26 mouse cellular contexts compared by ENCODE assay signal in genomic region chr1:34110862-34111261, GRCm38 (mm10).
DNase-seq lines count a peak whose midpoint lies in the region; ATAC-seq and TF ChIP-seq lines count a peak whose summit lies in the region.
"Had no signal": no experiment of that assay in that cellular context is flagged by ENCODE, and none has a peak within 500 bp of the region (broad histone marks: within the 10 kb centered on the region; RNA-seq: fewer than 3 reads in every experiment).

No protein-coding gene starts in this region.

- no peak overlapping the region for H3K27ac ChIP-seq in heart, embryonic 12.5 days (ENCODE audit: poor library complexity, severe bottlenecking)
- H3K27ac ChIP-seq in midbrain, embryonic 10.5 days (replicated peaks), result peak overlapping the region; percentile 23; the same call in 1 of the 2 replicates
- no peak overlapping the region for H3K27ac ChIP-seq in midbrain, embryonic 13.5 days
- H3K27ac ChIP-seq in stomach, postnatal 0 days (replicated peaks), result no peak overlapping the region
- H3K27ac ChIP-seq: forebrain, embryonic 15.5 days; hindbrain, postnatal 0 days; limb, embryonic 13.5 days; liver, embryonic 12.5 days had no signal

- H3K27me3 ChIP-seq in heart, embryonic 12.5 days (replicated peaks), result no peaks in the 10 kb centered on the region
- no peaks in the 10 kb centered on the region for H3K27me3 ChIP-seq in midbrain, embryonic 10.5 days (ENCODE audit: low read depth, poor library complexity, severe bottlenecking)
- no peaks in the 10 kb centered on the region for H3K27me3 ChIP-seq in midbrain, embryonic 13.5 days
- no peaks in the 10 kb centered on the region for H3K27me3 ChIP-seq in stomach, postnatal 0 days (ENCODE audit: control insufficient read depth, insufficient read depth, low read length)
- H3K27me3 ChIP-seq: forebrain, embryonic 15.5 days; limb, embryonic 13.5 days; liver, embryonic 12.5 days; Patski had no signal

- H3K4me3 ChIP-seq in heart, embryonic 12.5 days, result no peak overlapping the region
- no peak overlapping the region for H3K4me3 ChIP-seq in midbrain, embryonic 10.5 days
- H3K4me3 ChIP-seq in midbrain, embryonic 13.5 days (replicated peaks), result no peak overlapping the region
- H3K4me3 ChIP-seq in stomach, postnatal 0 days (ENCODE audit: low read depth, low read length), result no peak overlapping the region
- H3K4me3 ChIP-seq: erythroblast, embryonic 14.5 days; forebrain, embryonic 15.5 days; limb, embryonic 13.5 days; liver, embryonic 12.5 days had no signal

- ATAC-seq in heart, embryonic 12.5 days (ENCODE audit: insufficient number of reproducible peaks, low FRiP score), result peak; percentile 25; the same call in 1 of the 2 replicates
- no peak for ATAC-seq in midbrain, embryonic 13.5 days
- peak; percentile 54; the same call in 1 of the 2 replicates for ATAC-seq in stomach, postnatal 0 days (ENCODE audit: low FRiP score, low TSS enrichment)
- ATAC-seq: forebrain, embryonic 15.5 days; hindbrain, postnatal 0 days; liver, embryonic 12.5 days; Patski had no signal

- no peak for DNase-seq in heart, adult 9 months (ENCODE audit: low spot score in 2 of 2)
- no peak for DNase-seq in midbrain, embryonic 10.5 days (ENCODE audit: low spot score)
- peak; percentile 28 for DNase-seq in R1 (ENCODE audit: low read depth, low spot score)
- DNase-seq in stomach, postnatal 0 days (ENCODE audit: low spot score), result no peak
- no peak for DNase-seq in ovary, postnatal 14 days (ENCODE audit: low spot score)
- DNase-seq in embryo, embryonic 10.5 days (ENCODE audit: low spot score), result no peak
- DNase-seq: adrenal gland, postnatal 14 days; cerebellum, adult 8-10 months; gastrocnemius, postnatal 25 days; heart, postnatal 10 days; kidney, adult 18-20 months; kidney, postnatal 4 days; layer of hippocampus, adult 9-11 months; lung, adult 2 months; right cerebral cortex, postnatal 25 days; spleen, adult 18-20 months; thymus, postnatal 14 days had no signal

- H3K4me1 ChIP-seq in heart, embryonic 12.5 days (replicated peaks), result peaks cover 46% of the 10 kb centered on the region
- peaks cover 18% of the 10 kb centered on the region for H3K4me1 ChIP-seq in midbrain, embryonic 10.5 days
- peaks cover 8% of the 10 kb centered on the region for H3K4me1 ChIP-seq in midbrain, embryonic 13.5 days (replicated peaks)
- H3K4me1 ChIP-seq in stomach, postnatal 0 days (replicated peaks; ENCODE audit: control insufficient read depth, insufficient read depth), result no peaks in the 10 kb centered on the region
- H3K4me1 ChIP-seq: liver, embryonic 12.5 days had no signal

- H3K36me3 ChIP-seq in heart, embryonic 12.5 days, result peaks cover 3% of the 10 kb centered on the region; the same call in 1 of the 2 replicates
- H3K36me3 ChIP-seq in midbrain, embryonic 10.5 days, result 0 out of 2 replicates have a peak, but pooled peaks cover 3% of the 10 kb centered on the region
- H3K36me3 ChIP-seq in midbrain, embryonic 13.5 days, result peaks cover 6% of the 10 kb centered on the region; the same call in 1 of the 2 replicates
- no peaks in the 10 kb centered on the region for H3K36me3 ChIP-seq in stomach, postnatal 0 days (ENCODE audit: control insufficient read depth, insufficient read depth, low read length)
- H3K36me3 ChIP-seq: forebrain, embryonic 15.5 days; limb, embryonic 13.5 days; liver, embryonic 12.5 days had no signal

- no peak overlapping the region for H3K9ac ChIP-seq in heart, embryonic 12.5 days
- H3K9ac ChIP-seq in midbrain, embryonic 13.5 days (replicated peaks), result no peak overlapping the region
- no peak overlapping the region for H3K9ac ChIP-seq in stomach, postnatal 0 days (ENCODE audit: low read length)
- H3K9ac ChIP-seq: forebrain, embryonic 15.5 days; limb, embryonic 13.5 days; liver, embryonic 12.5 days had no signal

- no peaks in the 10 kb centered on the region for H3K9me3 ChIP-seq in heart, embryonic 12.5 days (replicated peaks)
- H3K9me3 ChIP-seq in midbrain, embryonic 10.5 days (replicated peaks), result no peaks in the 10 kb centered on the region
- H3K9me3 ChIP-seq in midbrain, embryonic 13.5 days, result no peaks in the 10 kb centered on the region
- H3K9me3 ChIP-seq in stomach, postnatal 0 days (ENCODE audit: control insufficient read depth, low read length), result no peaks in the 10 kb centered on the region
- H3K9me3 ChIP-seq: forebrain, embryonic 15.5 days; limb, embryonic 13.5 days; liver, embryonic 12.5 days had no signal

- no peak for TF ChIP-seq CTCF in stomach, postnatal 0 days (IDR thresholded peaks at IDR 0.05; ENCODE audit: low read depth)

- WGBS in heart, embryonic 12.5 days, result 42% methylated on average over 2 of the region's 2 CpGs
- WGBS in midbrain, embryonic 10.5 days, result 76% methylated on average over 2 of the region's 2 CpGs
- WGBS in midbrain, embryonic 13.5 days, result 80% methylated on average over 2 of the region's 2 CpGs
- WGBS in stomach, postnatal 0 days, result 48% methylated on average over 2 of the region's 2 CpGs

- no peak for TF ChIP-seq EP300 in stomach, postnatal 0 days (optimal IDR thresholded peaks at IDR 0.05)

- H3K4me2 ChIP-seq in heart, embryonic 12.5 days, result no peak overlapping the region
- H3K4me2 ChIP-seq in midbrain, embryonic 13.5 days (replicated peaks), result no peak overlapping the region
- no peak overlapping the region for H3K4me2 ChIP-seq in stomach, postnatal 0 days (replicated peaks; ENCODE audit: low read depth)
- H3K4me2 ChIP-seq: forebrain, embryonic 15.5 days; limb, embryonic 13.5 days; liver, embryonic 12.5 days; midbrain, embryonic 11.5 days had no signal
